9 mouse cellular contexts compared by ENCODE assay signal in genomic region chr2:166521878-166522611, GRCm38 (mm10).
DNase-seq lines count a peak whose midpoint lies in the region; ATAC-seq and TF ChIP-seq lines count a peak whose summit lies in the region.
"Had no signal": no experiment of that assay in that cellular context is flagged by ENCODE, and none has a peak within 500 bp of the region (broad histone marks: within the 10 kb centered on the region; RNA-seq: fewer than 3 reads in every experiment).

No protein-coding gene starts in this region.

- H3K9ac ChIP-seq in kidney, embryonic 15.5 days, result no peak overlapping the region
- peak overlapping the region; percentile 35; the same call in 1 of the 2 replicates for H3K9ac ChIP-seq in heart, embryonic 14.5 days (ENCODE audit: low read length)

- peaks cover 37% of the 10 kb centered on the region for H3K4me1 ChIP-seq in kidney, embryonic 15.5 days
- peaks cover 35 to 38% of the 10 kb centered on the region in 2 experiments for H3K4me1 ChIP-seq in heart, embryonic 14.5 days (ENCODE audit: control insufficient read depth in 2 of 2, insufficient read depth in 2 of 2, low read length in 2 of 2)

- no peak for TF ChIP-seq POLR2A in brain, embryonic 14.5 days (IDR thresholded peaks at IDR 0.05; ENCODE audit: borderline replicate concordance, extremely low read depth, insufficient read depth, insufficient read length, poor library complexity, severe bottlenecking)

- no peak for ATAC-seq in kidney, embryonic 15.5 days (replicated peaks; ENCODE audit: low FRiP score)
- ATAC-seq in heart, embryonic 14.5 days (ENCODE audit: insufficient number of reproducible peaks, insufficient read depth, low FRiP score, low read depth), result peak; percentile 48
- no peak for ATAC-seq in CD4-positive, CD25-positive, alpha-beta regulatory T cell, adult 4 months

- H3K4me2 ChIP-seq in kidney, embryonic 15.5 days, result no peak overlapping the region
- H3K4me2 ChIP-seq in heart, embryonic 14.5 days (ENCODE audit: low read length), result peak overlapping the region; percentile 46

- peak overlapping the region; percentile 56 for H3K27ac ChIP-seq in kidney, embryonic 15.5 days
- peak overlapping the region; percentile 88 to 91 for H3K27ac ChIP-seq in heart, embryonic 14.5 days (replicated peaks in 1 of 2; ENCODE audit: control insufficient read depth in 1 of 2, insufficient read depth in 1 of 2, low read depth in 2 of 2, low read length in 2 of 2)

- intact Hi-C loops in left cerebral cortex, postnatal 4 days (cut with DNase I), result no loop called here

- 42% methylated on average over 16 of the region's 16 CpGs for WGBS in kidney, embryonic 15.5 days
- 5% methylated on average over 16 of the region's 16 CpGs for WGBS in heart, embryonic 14.5 days

- TF ChIP-seq CTCF in brain, embryonic 14.5 days (IDR thresholded peaks at IDR 0.05; ENCODE audit: borderline replicate concordance, extremely low read depth, insufficient read depth, insufficient read length), result no peak

- no peak overlapping the region for H3K4me3 ChIP-seq in kidney, embryonic 15.5 days (replicated peaks)
- H3K4me3 ChIP-seq in heart, embryonic 14.5 days (ENCODE audit: control insufficient read depth in 1 of 2, insufficient read depth in 1 of 2, low read depth in 1 of 2, low read length in 2 of 2), result 0 out of 4 replicates have a peak overlapping the region, but pooled peaks of 1 of the 2 experiments have one; percentile 1
- H3K4me3 ChIP-seq: myocyte had no signal

- H3K27me3 ChIP-seq in kidney, embryonic 15.5 days, result no peaks in the 10 kb centered on the region
- no peaks in the 10 kb centered on the region for H3K27me3 ChIP-seq in heart, embryonic 14.5 days (ENCODE audit: control insufficient read depth, insufficient read depth, low read length)

- DNase-seq in kidney, adult 8-10 months, result no peak
- peak; percentile 53 for DNase-seq in brain, embryonic 14.5 days (ENCODE audit: low read depth)
- peak; percentile 56 to 68 for DNase-seq in kidney, postnatal 4 days
- DNase-seq in frontal cortex, postnatal 25 days (ENCODE audit: low spot score in 2 of 2), result no peak
- no peak for DNase-seq in left cerebral cortex, postnatal 4 days

- H3K9me3 ChIP-seq in kidney, embryonic 15.5 days (replicated peaks), result no peaks in the 10 kb centered on the region
- no peaks in the 10 kb centered on the region for H3K9me3 ChIP-seq in heart, embryonic 14.5 days (ENCODE audit: control insufficient read depth, low read length)

- no peaks in the 10 kb centered on the region for H3K36me3 ChIP-seq in kidney, embryonic 15.5 days
- H3K36me3 ChIP-seq in heart, embryonic 14.5 days (ENCODE audit: control insufficient read depth, insufficient read depth, low read length), result no peaks in the 10 kb centered on the region

Comparison
In these comparisons a context has a peak if more than half of its experiments do, and no peak if none do; other contexts are left out.
1. DNase-seq: peak in brain, embryonic 14.5 days (single experiment) and kidney, postnatal 4 days (2 of 2); none in kidney, adult 8-10 months (0 of 2), frontal cortex, postnatal 25 days (0 of 2) and left cerebral cortex, postnatal 4 days (single experiment).